Mouse (Mus musculus): ENCODE measurements at regions not wholly inside any gene's neighbourhood (a gene's known extent, or its start where the extent isn't known, plus 50 kb on each side); places are given as distances from the start of the nearest gene placed in this dataset.

GRCm38 (mm10) chr7:40214395-40214794, 683.7 kb upstream of the Vstm2b start:
- TF ChIP-seq POLR2A (IDR thresholded peaks at IDR 0.05; ENCODE audit: borderline replicate concordance, extremely low read depth, low read depth, low read length) (no peak), CTCF (IDR thresholded peaks at IDR 0.05; ENCODE audit: insufficient read depth, low read length) (no peak)
